Mouse (Mus musculus) adrenal gland (tissue): ENCODE measurements around the gene Tbx21.

Experiments
- microRNA-seq, 2 experiments: library from miRNA; unstranded; fragments of <30 nt; microRNA quantifications; one replicate each; pipeline ENCODE4; 2019

Tbx21 gene

Small RNA genes within 50 kb of the gene (microRNA-seq; reads per million reads assigned to microRNA genes)
- 0 to 0.23 reads per million in 2 experiments for gene Mir7235
- 0.12 to 1.1 reads per million in 2 experiments for gene Mir8103
